In the genomic region with DNA sequence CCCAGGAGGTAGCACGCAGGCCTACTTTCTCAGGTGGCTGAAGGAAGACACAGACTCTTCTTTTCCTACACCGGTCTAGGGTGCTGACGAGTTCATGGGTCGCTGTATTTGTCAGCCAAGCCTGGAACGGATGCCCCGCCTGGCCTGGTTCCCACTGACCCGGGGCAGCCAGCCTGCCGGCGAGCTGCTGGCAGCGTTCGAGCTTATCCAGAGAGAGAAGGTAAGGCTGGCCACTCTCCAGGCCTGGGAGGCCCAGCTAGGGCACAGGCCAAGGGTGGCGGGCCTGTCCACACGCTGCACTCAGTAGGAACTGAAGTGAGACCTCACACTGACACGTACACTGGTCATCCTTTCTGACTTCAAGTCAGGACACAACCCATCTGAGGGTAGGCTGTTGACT, we compare ENCODE assay signal across 8 mouse cellular contexts.
DNase-seq lines count a peak whose midpoint lies in the region; ATAC-seq lines count a peak whose summit lies in the region.

No protein-coding gene starts in this region.

- intact Hi-C loops in left cerebral cortex, postnatal 4 days (cut with DNase I) = no loop called here
- intact Hi-C loops in gastrocnemius, postnatal 36 days (cut with DNase I) = no loop called here

- peak; percentile 66 for DNase-seq in left cerebral cortex, postnatal 4 days
- DNase-seq in left cerebral cortex, adult 9 months (ENCODE audit: low spot score in 2 of 2) = no peak
- peak; percentile 85 for DNase-seq in adrenal gland, postnatal 14 days
- DNase-seq in gastrocnemius, postnatal 36 days = peak; percentile 77 to 81
- peak; percentile 55 to 67 for DNase-seq in kidney, postnatal 4 days
- DNase-seq in embryo, embryonic 9.5 days (ENCODE audit: extremely low spot score) = no peak

- ATAC-seq in CD4-positive, CD25-positive, alpha-beta regulatory T cell, adult 4 months = no peak
- no peak for ATAC-seq in megakaryocyte, adult 5-6 weeks (ENCODE audit: poor library complexity, severe bottlenecking)

Comparison
In these comparisons a context has a peak if more than half of its experiments do, and no peak if none do; other contexts are left out.
1. DNase-seq: peak in left cerebral cortex, postnatal 4 days (single experiment), adrenal gland, postnatal 14 days (single experiment), gastrocnemius, postnatal 36 days (2 of 2) and kidney, postnatal 4 days (2 of 2); none in left cerebral cortex, adult 9 months (0 of 2) and embryo, embryonic 9.5 days (single experiment).